Mouse (Mus musculus) CD8-positive naive resting alpha-beta T cell, adult 2 months (primary cell): ENCODE measurements around the gene Rc3h1.
"Not testable (repeated sequence)": the region's sequence is repeated elsewhere in the genome, so short reads cannot be mapped to it uniquely, and the experiment has no call there.

Source experiments
- DNase-seq, 2 experiments: peaks; one replicate each; pipeline ENCODE4 v3.0.0; 2022; ENCODE audit warnings: low read depth in 2 of 2, low spot score in 2 of 2

The Rc3h1 gene

GRCm38 (mm10) chr1:160906057-160906557 is at the start of gene Rc3h1:
TSS of gene Rc3h1 (plus strand) at chr1:160906418.
- peak; percentile 99 to 100 for DNase-seq

- no peak for DNase-seq
Measured at GRCm38 (mm10) chr1:160858132-160858531, 48.1 kb upstream of the Rc3h1 start.

GRCm38 (mm10) chr1:160859874-160860273 is 46.3 kb upstream of the Rc3h1 start:
- not testable (repeated sequence) for DNase-seq

GRCm38 (mm10) chr1:160861142-160861541 is 45.1 kb upstream of the Rc3h1 start:
- DNase-seq, result no peak

DNA sequence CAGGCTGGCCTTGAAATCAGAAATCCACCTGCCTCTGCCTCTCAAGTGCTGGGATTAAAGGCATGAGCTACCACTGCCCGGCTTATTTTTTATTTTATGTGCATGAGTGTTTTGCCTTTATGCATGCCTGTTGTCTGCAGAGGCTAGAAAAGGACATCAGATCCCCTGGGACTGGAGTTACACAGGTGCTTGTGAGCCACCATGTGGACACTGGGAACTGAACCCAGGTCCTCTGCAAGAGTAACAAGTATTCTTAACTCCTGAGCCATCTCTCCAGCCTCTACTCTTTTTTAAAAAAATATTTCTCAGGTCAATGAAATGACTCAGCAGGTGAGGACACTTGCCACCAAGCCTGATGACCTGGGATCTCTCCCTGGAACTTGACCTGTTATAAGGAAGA is 44.6 kb upstream of the Rc3h1 start:
- no peak for DNase-seq

- no peak for DNase-seq
Measured at GRCm38 (mm10) chr1:160863027-160863426, 43.2 kb upstream of the Rc3h1 start.

DNA sequence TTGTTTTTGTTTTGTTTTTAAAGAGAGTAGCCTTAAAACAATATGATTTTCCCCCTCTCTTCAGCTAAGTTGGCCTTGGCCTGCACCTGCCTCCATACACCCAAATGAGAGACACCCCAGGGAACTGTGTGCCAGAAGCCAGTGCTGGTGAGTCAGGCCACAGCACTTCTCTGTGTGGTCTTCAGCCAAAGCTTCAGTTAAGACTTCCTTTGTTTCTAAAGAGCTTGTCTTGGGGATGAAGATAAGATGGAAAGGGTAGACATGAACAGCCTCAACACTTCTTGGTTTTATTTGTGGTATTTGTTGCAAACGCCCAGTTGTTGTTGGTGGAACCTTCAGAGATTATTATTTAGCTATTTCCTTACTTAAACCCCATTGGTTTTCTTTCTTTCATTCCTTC is 31.5 kb upstream of the Rc3h1 start:
- no peak for DNase-seq

DNA sequence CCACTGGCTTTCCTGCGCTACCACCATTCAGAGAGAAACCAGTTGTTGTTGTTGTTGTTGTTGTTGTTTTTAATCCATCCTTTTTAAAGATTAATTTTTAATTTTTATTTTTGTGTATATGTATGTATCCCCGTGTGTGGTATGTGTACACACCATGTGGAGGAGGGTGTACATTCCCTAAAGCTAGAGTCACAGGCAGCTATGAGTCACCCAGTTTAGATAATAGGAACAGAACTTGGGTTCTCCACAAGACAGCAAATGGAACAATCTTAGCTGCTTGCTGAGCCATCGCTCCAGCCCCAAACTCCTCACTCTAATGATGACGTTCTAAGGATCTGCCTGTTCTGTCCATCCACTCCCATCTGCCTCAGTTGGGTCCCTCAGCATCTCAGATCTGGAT is 29.2 kb upstream of the Rc3h1 start:
- no peak for DNase-seq

DNA sequence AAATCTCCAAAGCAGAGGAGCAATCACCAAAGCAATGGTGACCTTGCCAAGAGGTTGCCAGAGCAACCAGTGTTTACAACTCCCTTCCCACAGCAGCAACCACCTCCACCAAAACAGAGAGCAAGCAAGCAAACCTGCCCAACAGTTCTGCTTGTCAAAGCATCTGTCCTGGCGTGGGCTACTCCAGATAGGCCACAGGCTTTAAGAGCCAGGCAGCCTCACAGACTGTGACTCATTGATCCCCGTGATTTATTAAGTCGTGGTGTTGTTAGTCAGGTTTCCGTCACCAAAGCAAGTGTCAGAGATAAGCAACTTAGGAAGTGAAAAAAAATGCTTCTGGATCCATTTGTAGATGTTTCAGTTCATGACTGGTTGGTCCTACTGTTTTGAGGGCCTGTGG is 27.7 kb upstream of the Rc3h1 start:
- DNase-seq, result no peak

DNA sequence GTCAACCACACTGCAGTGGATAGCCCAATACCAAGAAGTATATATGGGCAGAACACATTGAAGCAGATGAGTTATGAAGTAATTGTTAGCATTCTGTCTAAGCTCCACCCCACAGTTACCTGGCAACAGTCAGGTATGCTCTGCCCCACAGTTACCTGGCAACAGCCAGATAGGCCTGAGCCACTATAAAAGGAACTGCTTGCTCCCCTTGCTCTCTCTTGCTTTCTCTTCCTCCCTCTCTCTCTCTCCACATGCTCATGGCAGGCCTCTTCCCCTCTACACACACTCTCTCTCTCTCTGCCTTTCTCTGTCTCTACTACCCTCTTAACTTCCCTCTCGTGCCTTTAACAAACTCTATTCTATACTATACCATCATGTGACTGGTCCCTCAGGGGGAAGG is 24.8 kb upstream of the Rc3h1 start:
- DNase-seq, result not testable (repeated sequence)

DNA sequence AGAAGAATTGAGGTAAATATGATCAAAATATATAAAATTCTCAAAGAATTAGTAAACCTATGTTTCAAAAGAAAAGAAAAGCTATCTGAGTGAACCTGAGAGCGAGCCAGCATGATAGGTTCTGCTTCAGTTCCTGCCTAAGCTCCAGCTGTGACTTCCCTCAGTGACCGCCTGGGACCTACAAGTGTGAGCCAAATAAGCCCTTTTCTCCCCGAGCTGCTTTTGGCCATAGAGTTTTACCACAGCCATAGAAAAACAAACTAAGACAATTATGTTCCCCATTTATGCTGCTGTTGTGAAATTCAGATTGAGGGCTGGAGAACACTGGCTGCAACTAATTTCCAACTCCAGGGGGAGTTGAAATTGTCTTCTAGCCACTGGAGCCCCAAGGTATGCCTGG is 24.2 kb upstream of the Rc3h1 start:
- no peak for DNase-seq

- no peak for DNase-seq
Measured at GRCm38 (mm10) chr1:160884273-160884672, 21.9 kb upstream of the Rc3h1 start.

GRCm38 (mm10) chr1:160884993-160885392 is 21.2 kb upstream of the Rc3h1 start:
- DNase-seq, result no peak

- no peak for DNase-seq
Measured at GRCm38 (mm10) chr1:160899701-160900100, 6.5 kb upstream of the Rc3h1 start.

DNA sequence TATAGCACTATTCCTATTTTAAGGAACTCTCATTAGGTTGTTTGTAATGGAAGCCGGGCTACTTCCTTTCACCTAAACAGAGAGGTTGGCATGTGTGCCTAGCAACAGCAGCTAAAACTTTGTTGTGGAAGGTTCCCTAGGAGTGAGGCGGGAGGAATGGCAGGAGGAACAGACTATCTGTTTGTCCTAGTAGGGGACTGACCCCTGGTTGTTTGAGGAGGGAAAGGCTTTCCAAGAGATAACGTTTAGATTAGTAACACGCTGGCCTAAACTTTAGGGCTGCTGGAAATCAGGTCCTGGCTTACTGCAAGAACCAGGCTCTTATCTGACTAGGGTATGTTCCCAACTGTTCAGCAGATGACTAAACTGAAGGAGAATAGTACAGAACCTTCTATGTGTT is 2.2 kb upstream of the Rc3h1 start:
- no peak for DNase-seq

DNA sequence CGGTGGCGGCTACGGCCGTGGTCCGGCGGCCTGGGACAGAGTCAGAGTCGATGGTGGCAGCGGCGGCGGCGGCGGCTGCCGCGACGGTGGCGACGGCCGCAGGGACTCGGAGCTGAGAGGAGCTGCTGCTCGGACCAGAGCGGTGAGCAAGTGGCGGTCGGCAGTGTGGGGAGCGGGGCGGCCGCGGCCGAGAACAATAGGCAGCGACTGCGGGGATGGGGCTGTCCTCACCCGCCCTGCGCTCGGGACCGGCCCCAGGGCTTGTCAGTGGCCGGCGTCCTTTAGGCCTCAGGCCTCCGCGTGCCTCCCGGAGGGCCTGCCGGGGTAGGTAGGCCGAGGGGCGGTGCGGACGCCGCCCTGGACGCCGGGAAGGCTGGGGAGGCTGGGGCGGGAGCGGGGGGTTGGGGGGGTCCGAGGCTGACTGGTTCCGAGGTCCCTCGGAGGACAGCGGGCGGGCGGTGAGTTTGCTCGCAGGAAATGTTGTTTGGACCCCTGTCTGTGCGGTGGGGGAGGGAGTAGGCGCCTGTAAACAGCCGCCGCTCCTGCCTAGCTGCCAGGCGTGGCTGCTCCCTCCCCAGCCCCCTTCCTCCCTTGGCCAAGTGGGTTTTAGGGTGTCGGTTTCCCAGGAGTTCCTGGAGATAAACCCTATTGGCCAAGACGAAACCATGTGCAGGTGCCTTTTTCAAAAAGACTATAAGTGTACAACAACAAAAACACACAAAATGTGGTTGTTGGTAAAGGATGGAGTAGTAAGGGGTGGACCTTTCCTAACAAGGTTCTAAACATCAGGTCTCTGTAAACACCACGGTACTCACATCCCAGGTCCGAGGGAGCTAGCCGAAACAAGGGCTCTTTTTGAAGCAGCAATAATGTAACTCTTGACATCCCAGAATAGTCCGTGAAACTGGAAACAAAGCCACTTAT is 602 bp downstream of the Rc3h1 start:
- DNase-seq, result peak; percentile 28 to 44

- no peak for DNase-seq
Measured at GRCm38 (mm10) chr1:160910176-160910575, 4.0 kb downstream of the Rc3h1 start.

DNA sequence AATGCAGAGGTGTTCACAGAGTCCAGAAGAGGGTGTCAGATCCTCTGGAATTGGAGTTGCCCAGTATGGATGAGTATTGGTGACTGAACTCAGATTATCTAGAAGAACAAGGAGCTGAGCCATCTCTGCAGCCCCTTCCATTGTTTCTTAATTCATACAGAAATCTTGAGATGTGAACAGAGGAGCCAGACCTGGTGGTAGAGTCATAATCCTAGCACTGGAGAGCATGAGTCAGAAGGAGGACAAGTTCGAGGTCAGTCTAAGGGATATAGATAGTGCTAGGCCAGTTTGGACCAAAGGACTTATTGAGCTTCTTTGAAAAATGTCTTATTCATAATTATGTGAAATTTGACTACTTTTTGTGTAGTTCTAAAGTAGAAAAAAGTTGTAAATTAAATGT is 4.6 kb downstream of the Rc3h1 start:
- DNase-seq, result no peak

DNA sequence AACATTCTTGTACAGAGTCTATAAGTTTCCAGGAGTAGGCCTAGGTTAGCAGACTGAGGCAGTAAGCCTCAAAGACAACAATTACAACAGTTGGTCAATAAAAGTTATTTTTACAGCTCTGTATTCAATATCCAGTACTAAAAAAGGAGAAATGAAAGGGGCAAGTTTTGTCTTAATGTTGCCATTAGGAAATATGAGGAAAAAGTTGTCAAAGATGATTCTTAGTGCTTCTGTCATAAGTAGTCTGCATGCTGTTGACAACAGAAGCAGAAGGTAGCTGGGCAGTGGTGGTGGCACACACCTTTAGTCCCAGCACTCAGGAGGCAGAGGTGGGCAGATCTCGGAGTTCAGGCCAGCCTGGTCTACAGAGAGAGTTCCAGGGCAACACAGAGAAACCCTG is 13.2 kb downstream of the Rc3h1 start:
- DNase-seq, result no peak

GRCm38 (mm10) chr1:160921938-160922337 is 15.7 kb downstream of the Rc3h1 start:
- no peak for DNase-seq

DNA sequence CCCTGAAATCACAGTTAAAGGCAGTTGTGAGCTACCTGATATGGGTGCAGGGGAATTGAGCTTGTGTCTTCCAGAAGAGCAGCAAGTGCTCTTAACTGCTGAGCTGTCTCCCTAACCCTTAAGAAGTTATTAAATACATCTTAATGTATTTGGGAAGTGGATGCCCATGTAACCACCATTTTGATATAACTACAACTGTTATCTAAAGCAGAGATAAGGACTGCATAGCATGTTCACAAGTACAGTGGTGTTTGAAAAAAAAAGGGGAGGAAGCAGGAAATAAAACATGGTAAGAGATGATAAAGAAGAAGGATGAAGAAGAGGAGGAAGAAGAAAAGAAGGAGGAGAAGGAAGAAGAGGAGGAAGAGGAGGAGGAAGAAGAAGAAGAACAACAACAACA is 25.1 kb downstream of the Rc3h1 start:
- DNase-seq, result no peak

DNA sequence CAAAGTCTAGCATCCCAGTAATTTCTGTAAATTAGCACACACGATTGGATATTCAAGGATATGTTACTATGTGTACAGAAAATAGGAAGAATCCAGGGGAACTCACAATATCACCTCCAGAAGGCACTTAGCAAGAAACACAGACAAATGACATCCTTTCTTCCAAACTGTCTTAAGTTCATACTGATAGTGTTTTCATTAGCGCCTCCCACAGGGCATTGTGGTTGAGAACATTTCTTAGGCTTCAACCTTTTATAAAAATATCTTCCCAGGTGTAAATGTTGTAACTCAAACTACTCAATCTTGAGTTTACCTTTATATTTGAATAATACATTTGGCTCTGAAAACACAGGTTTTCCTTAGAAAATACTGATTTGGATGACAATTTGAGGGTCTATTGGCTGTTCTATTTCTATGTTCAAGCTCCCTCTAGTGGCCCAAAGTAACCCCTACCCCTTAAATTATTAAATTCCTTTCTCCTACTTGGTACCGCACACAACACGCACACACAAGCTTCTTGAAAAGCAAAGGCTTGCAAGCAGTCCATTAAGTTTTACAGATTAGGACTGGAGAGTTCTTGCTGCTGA is 27.8 kb downstream of the Rc3h1 start:
- peak in 1 of 2 experiments; percentile 40 for DNase-seq
